Mouse (Mus musculus) embryonic fibroblast, embryonic 13.5 days (primary cell): ENCODE data around the gene Fat2.

Experiments used
- CTCF ChIP-seq: IDR thresholded peaks from 2 replicates; pipeline ENCODE4 v1.5.1; 2011; ENCODE audit warnings: mild to moderate bottlenecking, control low read depth, low read length, moderate library complexity, borderline replicate concordance; ENCODE audit not compliant: insufficient read depth
- POLR2A ChIP-seq: IDR thresholded peaks from 2 replicates; pipeline ENCODE4 v1.6.1; 2011; ENCODE audit warnings: low read depth, mild to moderate bottlenecking, control low read depth, low read length, moderate library complexity

DNA sequence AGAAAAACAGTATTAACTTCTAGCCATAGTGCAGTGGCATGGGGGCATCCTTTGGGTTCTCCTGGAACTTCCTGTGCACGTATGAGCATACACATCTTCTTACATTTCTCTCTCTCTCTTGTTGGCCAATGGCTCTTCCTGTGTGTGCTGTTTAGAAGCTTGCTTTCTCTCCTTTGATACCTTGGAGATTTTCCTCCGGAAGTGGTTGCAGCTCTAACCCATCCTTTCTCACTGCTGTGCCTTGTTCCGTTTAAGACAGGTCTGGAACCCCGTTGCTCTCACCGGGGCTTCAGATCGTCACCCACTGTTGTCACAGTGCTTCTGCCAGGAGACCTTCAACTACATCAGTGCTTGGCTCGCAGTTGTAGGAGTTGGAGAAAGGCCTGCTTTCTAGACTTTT is 115.1 kb downstream of the Fat2 start:
- TF ChIP-seq POLR2A (no peak), CTCF (no peak)
